Mouse (Mus musculus): ENCODE results near the gene Upk3bl.

Gene Upk3bl

GRCm38 (mm10) chr5:136054301-136055077 is at the start of gene Upk3bl:
Gene Upk3bl (plus strand): TSS chr5:136054492.
- no peak for DNase-seq

GRCm38 (mm10) chr5:136004537-136004936 is 49.8 kb upstream of the Upk3bl start:
- DNase-seq = no peak

DNA sequence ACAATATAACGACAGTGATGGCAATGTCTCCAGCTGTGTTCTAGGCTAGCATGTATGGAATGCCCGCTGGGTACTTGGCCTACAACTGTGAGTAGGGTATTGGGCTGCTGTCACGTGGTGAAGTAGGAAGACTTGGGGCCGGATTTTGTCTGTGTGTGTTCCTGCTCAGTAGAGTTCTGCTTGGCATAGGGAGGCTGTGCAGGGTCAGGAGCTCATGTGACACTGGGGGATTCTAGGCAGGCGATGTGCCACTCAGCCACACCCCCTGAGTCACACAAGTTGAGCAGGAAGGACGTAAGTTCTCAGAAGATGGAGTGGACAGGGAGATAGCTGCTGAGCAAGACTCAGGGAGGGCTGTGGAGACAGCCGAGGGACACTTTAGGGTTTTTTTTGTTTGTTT is 46.5 kb upstream of the Upk3bl start:
- no peak for DNase-seq

DNA sequence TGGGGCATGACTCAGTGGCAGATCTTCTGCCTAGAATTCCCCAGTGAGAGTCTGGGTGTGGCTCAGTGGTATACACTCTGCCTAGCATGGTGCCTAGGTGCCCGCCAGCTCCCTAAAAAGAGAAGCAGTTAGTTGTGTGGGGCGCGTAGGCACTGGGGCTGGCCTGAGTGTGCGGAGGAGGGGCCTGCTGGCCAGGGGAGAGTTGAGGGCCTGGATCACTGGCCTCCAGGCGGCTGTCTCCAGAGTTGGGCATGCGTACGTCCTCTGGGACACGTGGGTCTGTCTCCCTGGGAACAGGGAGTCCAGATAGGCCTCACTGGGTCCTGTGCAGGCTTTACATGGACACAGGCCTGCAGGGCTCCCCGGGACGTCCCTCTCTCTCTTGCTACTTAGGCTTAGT is 39.4 kb upstream of the Upk3bl start:
- peak; percentile 30 to 83 for DNase-seq

DNA sequence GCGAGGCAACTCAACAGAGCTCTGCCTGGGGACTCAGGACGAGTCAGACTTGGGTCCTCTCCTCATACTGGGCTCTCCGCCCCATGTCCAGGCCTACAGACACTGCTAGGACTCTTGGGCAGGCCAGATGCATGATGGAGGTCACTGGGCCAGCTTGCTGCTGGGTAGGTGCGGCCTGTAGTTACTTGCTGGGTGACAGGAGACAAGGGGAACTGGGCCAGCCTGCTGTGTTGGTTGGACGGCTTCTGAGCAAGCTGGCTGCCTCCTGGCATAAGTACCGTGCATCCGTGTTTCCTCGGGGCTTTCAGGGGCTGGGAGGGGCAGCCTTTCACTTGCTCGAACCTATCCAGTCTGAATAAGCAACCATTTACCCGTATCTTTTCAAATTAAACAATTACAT is 38.7 kb upstream of the Upk3bl start:
- peak in 1 of 2 experiments; percentile 52 for DNase-seq

GRCm38 (mm10) chr5:136016014-136016876 is 38.0 kb upstream of the Upk3bl start:
- peak; percentile 79 to 81 for DNase-seq

- no peak for DNase-seq
Observed at GRCm38 (mm10) chr5:136017262-136017661, 37.0 kb upstream of the Upk3bl start.

DNA sequence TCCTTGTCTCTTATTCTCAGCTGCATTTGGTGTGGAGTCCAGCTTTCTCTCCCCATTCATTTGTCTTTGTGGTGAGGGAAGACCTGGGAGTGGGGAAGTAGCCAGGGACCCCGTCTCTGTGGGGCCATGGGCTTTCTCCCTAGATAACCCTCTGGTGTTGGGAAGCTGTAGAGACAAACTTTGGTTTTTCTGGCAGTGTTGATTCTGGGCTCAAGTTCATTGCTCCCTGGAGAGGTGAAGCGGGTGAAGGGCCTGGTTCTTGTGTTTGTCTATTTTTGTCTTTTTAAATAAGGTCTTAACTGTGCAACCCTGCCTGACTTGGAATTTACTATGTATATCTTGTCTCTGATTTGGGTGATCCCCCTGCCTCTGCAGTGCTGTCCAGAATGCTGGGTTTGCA is 35.6 kb upstream of the Upk3bl start:
- no peak for DNase-seq

DNA sequence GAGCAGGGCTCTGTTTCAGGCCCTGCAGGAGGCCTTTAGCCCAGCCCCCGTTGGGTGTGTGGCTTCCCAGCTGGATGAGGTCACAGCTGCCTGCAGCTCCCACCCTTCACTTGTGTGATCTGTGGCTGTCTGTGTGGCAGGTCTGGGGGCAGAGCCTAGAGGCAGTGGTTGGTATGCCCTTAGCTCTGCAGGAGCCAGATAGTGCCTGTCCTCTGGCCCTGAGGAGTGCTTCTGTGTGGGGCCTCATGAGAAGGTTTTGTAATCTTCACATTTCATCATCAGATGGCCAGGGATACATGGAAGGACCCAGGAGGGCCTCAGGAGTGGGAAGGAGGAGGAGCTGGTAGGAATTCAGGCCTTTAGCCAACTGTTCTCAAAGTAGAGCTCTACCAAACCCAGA is 34.4 kb upstream of the Upk3bl start:
- DNase-seq = no peak

DNA sequence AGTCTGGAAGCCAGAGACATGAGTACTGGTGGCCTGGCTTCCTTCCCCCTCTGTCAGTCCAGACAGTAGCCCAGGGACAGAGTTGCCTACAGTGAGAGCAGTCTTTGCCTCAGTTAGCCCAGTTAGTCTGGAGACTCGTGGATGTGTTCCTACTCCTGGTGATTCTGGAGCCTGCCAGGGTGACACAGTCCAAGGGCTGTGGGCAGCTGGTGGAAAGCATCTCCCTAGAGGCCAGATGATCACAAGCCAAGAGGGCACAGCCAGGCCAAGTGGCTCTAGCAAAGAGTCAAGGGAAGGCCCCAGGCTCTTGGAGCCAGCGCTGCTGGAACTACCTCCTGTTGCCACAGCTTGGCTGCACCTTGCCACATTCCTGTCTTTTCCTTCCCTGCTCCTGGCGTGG is 28.6 kb upstream of the Upk3bl start:
- DNase-seq = peak in 1 of 2 experiments; percentile 57

- no peak for DNase-seq
Observed at GRCm38 (mm10) chr5:136026859-136027258, 27.4 kb upstream of the Upk3bl start.

DNA sequence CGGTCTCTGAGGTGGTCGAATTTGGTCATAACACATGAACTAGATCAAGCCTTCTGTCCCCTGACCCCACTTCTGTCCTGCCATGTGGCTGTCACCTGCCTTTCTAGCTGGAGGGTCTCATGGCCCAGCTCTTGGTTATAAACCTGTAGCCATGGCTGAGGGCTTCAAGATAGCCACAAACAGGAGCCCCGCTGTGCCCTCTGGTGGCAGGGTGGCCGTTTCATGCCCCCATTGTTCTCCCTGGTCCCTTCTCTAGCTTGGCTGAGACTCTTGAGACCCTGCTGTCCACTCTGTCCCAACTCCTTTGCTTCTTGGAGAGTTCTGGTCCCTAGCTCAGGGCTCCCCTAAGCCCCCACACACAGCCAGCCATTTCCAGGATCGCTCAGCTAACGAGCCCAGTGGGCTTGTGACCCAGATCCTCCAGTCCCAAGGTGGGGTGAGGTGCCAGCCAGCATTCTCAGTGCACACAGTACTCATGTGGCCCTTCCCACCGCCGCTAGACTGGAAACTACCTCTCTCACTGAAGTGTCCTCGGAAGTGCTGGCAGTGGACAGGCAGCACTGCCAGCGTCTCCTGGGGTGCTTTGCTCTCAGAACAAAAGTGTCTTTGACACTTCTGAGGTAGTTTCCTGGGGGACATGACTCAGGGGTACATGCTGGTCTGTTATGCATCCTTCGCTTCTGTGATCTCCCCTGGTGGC is 26.5 kb upstream of the Upk3bl start:
- no peak for DNase-seq

DNA sequence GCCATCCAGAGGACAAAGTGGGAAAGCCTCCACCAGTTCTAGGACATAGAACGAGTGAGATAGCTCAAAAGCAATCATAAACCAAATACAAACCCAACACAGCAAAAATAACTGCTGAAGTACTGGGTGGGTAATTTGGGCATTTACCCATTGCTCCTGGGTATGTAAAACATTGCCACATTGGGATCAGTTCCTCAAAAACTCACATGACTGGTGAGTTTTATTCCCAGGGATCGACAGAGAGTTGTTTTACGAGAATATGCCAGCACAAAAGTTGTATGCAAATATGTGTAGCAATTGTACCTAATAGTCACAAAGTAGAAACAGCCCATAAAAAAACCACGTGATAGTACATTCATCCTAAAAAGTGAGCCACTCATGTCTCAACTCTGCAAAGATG is 19.4 kb upstream of the Upk3bl start:
- no peak for DNase-seq

DNA sequence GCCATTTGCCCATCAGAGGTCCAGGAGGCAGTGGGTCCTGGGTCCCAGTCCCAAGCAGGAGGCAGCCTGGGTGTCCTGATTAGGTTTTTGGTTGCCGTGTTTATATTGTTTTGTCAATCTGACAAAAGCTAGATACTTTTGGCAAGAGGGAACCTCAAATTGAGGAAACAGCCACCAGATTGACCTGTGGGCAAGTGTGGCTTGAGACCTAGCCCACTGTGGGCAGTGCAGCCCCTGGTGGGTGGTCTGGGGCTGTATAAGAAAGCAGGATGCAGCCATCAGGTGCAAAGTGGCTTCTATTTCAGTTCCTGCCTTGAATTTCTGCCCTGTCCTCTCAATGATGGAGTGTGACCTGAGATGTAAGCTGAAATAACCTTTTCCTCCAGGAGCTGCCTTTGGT is 19.0 kb upstream of the Upk3bl start:
- DNase-seq = no peak

GRCm38 (mm10) chr5:136036667-136037066 is 17.6 kb upstream of the Upk3bl start:
- DNase-seq = no peak

GRCm38 (mm10) chr5:136038258-136039214 is 15.8 kb upstream of the Upk3bl start, which contains the start of gene Upk3b:
Gene Upk3b (plus strand): TSS chr5:136038496.
- DNase-seq = no peak

- no peak for DNase-seq
Observed at GRCm38 (mm10) chr5:136040210-136040609, 14.1 kb upstream of the Upk3bl start.

DNA sequence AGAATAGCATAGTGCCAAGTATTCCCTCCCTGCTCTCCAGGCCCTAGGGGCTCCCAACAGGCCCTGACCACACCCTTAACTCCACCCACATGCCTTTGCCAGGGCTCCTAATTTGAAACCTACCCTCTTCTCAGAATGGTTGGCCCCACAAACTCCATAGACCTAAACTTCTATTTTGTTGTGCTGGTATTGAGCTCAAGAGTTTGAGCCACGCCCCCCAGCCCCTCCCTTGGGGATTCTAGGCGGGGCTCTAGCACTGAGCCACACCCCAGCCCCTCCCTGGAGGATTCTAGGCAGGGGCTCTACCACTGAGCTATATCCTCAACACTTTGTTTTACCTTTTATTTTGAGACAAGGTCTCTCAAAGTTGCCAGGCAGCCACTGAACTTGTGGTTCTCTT is 13.0 kb upstream of the Upk3bl start:
- no peak for DNase-seq

DNA sequence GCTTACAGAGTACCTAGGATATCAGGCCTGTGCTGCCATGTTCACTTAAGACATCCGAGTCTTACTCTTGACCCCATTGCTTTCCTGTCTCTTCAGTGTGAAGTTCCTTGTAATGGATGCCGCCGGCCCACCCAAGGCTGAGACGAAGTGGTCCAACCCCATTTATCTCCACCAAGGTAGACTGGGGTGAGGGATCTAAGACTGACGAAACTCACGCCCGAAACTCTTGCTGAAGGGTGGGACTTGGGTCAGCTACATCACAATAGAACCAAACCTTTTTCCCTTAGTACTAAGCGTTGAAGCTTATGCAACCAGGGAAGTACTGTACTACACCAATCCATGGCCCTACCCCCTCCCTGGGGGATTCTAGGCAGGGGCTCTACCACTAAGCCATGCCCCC is 12.6 kb upstream of the Upk3bl start:
- no peak for DNase-seq

DNA sequence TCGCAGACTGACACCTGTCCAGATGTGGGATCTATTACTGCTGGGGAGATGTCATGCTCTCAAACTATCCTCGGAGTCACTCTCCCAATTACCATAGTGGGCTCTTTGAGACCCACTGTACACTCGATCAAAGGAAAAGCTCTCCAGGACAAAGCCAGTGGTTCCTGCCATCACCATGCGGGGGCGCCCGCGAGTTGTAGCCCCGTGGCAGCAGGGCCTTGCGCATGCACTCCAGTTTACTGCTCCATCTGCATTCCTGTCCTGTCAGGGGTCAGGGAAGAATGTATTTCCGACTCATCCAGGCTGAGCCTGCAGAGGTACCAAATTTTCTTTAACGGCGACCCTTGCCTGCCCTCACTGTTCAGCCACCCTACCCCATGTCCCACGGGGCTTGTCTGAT is 9.4 kb upstream of the Upk3bl start:
- no peak for DNase-seq

DNA sequence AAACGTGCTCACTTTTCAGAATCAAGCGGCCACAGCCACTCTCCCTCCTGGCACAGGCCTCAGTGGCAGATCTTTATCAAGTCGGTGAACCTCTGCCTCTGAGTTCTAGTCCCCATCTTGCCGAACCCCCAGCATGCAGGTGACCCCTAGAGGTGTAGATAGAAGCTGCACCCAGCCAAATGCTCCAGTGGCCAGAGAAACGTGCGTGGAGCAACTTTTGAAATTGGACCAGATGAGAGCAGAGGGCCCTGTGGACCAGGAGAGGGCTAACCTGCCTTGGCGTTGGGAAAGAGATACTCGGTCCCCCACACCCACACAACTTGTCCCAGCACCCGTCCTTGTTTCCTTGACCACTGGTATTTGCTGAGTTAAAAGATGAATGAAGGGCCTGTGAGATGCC is 8.9 kb upstream of the Upk3bl start:
- DNase-seq = peak; percentile 30 to 59

DNA sequence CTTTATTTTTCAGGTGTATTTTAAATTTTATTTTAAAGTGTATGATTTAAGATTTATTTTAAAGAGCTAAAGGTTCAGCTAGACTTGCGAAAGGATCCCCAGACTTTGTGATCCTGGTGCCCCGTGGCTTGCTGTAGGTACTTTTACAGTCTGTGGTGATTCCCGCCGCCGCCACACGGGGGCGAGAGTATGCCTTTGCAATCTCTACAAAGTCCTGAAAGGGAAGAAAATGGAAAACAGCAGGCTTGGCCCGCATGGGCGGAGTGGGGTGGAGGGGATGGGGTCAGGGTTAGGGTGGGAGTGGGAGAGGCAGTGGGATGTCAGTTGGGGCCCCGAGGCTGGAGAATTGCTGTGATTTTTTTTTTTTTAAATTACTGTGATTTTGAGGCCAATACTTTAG is 8.3 kb upstream of the Upk3bl start:
- DNase-seq = peak; percentile 86 to 95

Data from kidney, postnatal 25 days (tissue).